Mouse (Mus musculus) G1E (cell line): Measurements from ENCODE around the gene Mroh3. TPM values are rescaled to one million over a fixed set of nuclear protein-coding genes. Genes with fewer than 3 reads are reported as not detected.

Source experiments
- ATAC-seq: 2 replicates; pipeline ENCODE4 v1.8.0; 2016; ENCODE audit warnings: mild to moderate bottlenecking; ENCODE audit not compliant: insufficient number of reproducible peaks, poor library complexity, low FRiP score, severe bottlenecking; ENCODE audit errors: extremely low read depth
- DNase-seq: peaks from one replicate; pipeline ENCODE4 v3.0.0; 2012; ENCODE audit warnings: low spot score
- H3K27me3 ChIP-seq: 2 replicates; pipeline ENCODE4 v1.6.1; 2012; ENCODE audit warnings: mild to moderate bottlenecking, low read length, inconsistent platforms; ENCODE audit not compliant: insufficient read depth
- H3K36me3 ChIP-seq: replicated peaks from 2 replicates; pipeline ENCODE3; 2012; ENCODE audit warnings: mild to moderate bottlenecking, inconsistent platforms
- H3K4me1 ChIP-seq: 2 replicates; pipeline ENCODE4 v1.6.1; 2012; ENCODE audit warnings: low read depth, low read length, inconsistent platforms, mixed read lengths; ENCODE audit not compliant: insufficient read depth
- H3K4me3 ChIP-seq: 2 replicates; pipeline ENCODE4 v1.5.1; 2012; ENCODE audit warnings: low read depth, mild to moderate bottlenecking, inconsistent platforms, low read length, moderate library complexity, mixed read lengths
- H3K9me3 ChIP-seq: replicated peaks from 2 replicates; pipeline ENCODE4 v1.6.1; 2012; ENCODE audit warnings: inconsistent platforms
- CTCF ChIP-seq: IDR thresholded peaks from 2 replicates; pipeline ENCODE4 v1.5.1; 2012; ENCODE audit warnings: low read depth, low read length, inconsistent platforms, mixed read lengths
- GATA1 ChIP-seq: IDR thresholded peaks from 2 replicates; pipeline ENCODE4 v1.6.1; 2012; ENCODE audit warnings: borderline replicate concordance, low read length, inconsistent platforms, mixed read lengths
- GATA2 ChIP-seq: IDR thresholded peaks from 2 replicates; pipeline ENCODE4 v1.6.1; 2012; ENCODE audit warnings: low read depth, low read length, inconsistent platforms, borderline replicate concordance
- POLR2AphosphoS5 ChIP-seq: IDR thresholded peaks from 2 replicates; pipeline ENCODE4 v1.6.1; 2012; ENCODE audit warnings: low read depth, low read length, inconsistent platforms; ENCODE audit not compliant: insufficient replicate concordance
- TAL1 ChIP-seq: conservative IDR thresholded peaks from 2 replicates; pipeline ENCODE4 v1.6.1; 2012; ENCODE audit warnings: low read depth, low read length, inconsistent platforms, mixed read lengths
- polyA plus RNA-seq: library from polyadenylated mRNA; stranded (reverse); fragments of >175 nt; gene quantifications from 2 replicates; pipeline ENCODE4 v1.2.3, GENCODE M21; 2012
- total RNA-seq, 2 experiments: library from RNA; stranded (forward) in 1 of 2; stranded (reverse) in 1 of 2; fragments of 200-1000 nt in 1 of 2; fragments of >200 nt in 1 of 2; fragmentation: Nextera tagmentation in 1 of 2; gene quantifications; 2 replicates each; pipeline ENCODE4 v1.2.3; 2014 to 2017

Gene Mroh3
- total and polyA plus RNA-seq, 3 experiments: 0.27 TPM; not detected in 2

- Histone ChIP-seq H3K36me3 (peaks cover 82% of the 10 kb centered on the region), H3K4me1 (peaks cover 62% of the 10 kb centered on the region), H3K9me3 (no peaks in the 10 kb centered on the region), H3K4me3 (no peak overlapping the region), H3K27me3 (no peaks in the 10 kb centered on the region)
- no peak; the same call in 1 of the 2 replicates for ATAC-seq
- peak; percentile 77 for DNase-seq
- TF ChIP-seq CTCF (peak; percentile 86), TAL1 (no peak)
Measured at GRCm38 (mm10) chr1:136175183-136175582, 37.4 kb downstream of the Mroh3 start.

DNA sequence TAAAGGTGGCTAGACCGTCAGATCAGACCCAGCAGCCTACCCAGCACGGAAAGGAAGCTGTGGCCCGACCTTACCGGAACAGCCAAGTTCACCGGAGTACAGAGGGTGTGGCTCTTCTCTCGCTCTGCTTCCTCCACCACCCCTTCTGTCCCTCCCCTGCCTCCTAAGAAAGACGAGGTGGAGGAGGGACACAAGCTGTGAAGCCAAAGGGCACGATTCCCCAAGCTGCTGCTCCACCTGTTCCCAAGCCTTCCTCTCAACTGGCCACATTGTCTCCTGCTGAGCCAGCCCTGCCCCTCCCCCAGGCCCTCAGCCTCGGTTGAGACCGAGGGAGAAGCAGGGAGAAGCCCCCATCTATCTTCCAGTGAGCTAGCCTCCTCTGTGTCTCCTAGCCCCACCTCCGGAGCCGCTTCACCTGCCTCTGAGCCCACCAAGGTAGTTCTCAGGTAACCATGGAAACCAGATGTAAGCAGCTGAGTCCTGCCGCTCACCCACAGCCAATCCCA lies 38.5 kb downstream of the Mroh3 start:
- H3K27me3 ChIP-seq: no peaks in the 10 kb centered on the region
- peaks cover 58% of the 10 kb centered on the region for H3K4me1 ChIP-seq
- TF ChIP-seq GATA1 (no peak), TAL1 (no peak), CTCF (no peak), GATA2 (no peak), POLR2AphosphoS5 (no peak)
- peaks cover 91% of the 10 kb centered on the region for H3K36me3 ChIP-seq
- peak; percentile 69 for ATAC-seq
- peak overlapping the region; percentile 69 for H3K4me3 ChIP-seq
- H3K9me3 ChIP-seq: no peaks in the 10 kb centered on the region
- DNase-seq: peak; percentile 85

DNA sequence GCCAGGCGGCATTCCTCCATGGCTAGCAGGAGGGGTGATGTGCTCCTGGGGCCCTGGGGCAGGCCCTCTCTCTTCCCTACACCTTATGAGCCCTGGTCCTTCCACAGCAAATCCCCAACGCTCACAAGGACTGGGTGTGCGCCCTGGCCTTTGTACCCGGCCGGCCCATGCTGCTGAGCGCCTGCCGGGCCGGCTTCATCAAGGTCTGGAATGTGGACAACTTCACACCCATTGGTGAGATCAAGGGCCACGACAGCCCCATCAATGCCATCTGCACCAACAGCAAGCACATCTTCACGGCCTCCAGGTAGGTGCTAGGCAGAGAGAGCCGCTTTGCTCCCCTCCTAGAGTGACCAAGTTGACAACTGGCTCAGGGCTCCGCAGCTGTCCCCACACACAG lies 39.9 kb downstream of the Mroh3 start:
- ATAC-seq (no peak), DNase-seq (no peak)
- Histone ChIP-seq H3K4me3 (no peak overlapping the region), H3K9me3 (no peaks in the 10 kb centered on the region), H3K27me3 (no peaks in the 10 kb centered on the region), H3K4me1 (peaks cover 44% of the 10 kb centered on the region), H3K36me3 (peaks cover 98% of the 10 kb centered on the region)
- TF ChIP-seq GATA2 (no peak), POLR2AphosphoS5 (no peak), TAL1 (no peak), CTCF (no peak), GATA1 (no peak)

DNA sequence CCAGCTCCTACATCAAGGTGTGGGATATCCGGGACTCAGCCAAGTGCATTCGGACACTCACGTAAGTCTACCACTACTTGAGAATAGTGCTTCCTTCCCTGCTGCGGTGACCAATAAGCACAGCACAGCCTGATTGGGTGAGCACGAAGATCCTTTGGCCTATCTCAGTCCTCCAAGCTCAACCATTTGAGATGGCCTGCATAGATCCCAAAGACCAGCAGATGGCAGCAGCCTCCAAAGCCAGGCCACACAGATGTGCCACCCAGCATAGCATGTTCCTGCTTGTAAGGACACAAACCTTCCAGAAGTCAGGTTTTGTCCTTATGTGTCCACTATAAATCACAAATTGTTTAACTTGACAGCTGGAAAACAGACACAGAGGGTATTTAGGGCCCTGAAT lies 42.5 kb downstream of the Mroh3 start:
- Histone ChIP-seq H3K4me3 (no peak overlapping the region), H3K9me3 (no peaks in the 10 kb centered on the region), H3K4me1 (peaks cover 35% of the 10 kb centered on the region), H3K27me3 (no peaks in the 10 kb centered on the region), H3K36me3 (peaks cover 97% of the 10 kb centered on the region)
- ATAC-seq (peak; percentile 61; the same call in 1 of the 2 replicates), DNase-seq (peak; percentile 78)
- TF ChIP-seq POLR2AphosphoS5 (no peak), GATA2 (no peak), TAL1 (no peak), GATA1 (no peak), CTCF (peak; percentile 89)

DNA sequence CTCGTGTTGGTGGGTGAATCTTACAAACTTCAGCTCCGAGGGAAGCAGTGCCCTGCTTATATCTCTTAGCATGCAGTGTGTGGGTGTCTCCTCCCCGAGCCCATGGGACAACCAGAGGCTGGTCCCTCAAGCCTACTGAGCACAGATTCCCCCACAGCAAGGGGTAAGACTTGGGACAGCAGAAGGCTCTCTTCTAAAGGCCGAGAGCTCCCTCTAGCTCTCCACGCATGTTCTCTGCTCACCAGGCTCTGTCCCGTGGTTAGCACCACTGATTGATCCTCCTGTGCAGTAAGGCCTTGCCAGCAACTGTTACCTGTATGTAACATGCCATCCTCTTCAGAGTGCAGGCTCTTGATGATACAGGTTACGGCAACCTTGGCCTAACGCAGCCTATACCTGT lies 45.0 kb downstream of the Mroh3 start:
- H3K36me3 ChIP-seq: peaks cover 98% of the 10 kb centered on the region
- no peaks in the 10 kb centered on the region for H3K27me3 ChIP-seq
- H3K9me3 ChIP-seq: no peaks in the 10 kb centered on the region
- ATAC-seq (no peak), DNase-seq (no peak)
- peaks cover 12% of the 10 kb centered on the region for H3K4me1 ChIP-seq
- no peak for TF ChIP-seq POLR2AphosphoS5
- TF ChIP-seq GATA1: no peak
- no peak for TF ChIP-seq GATA2
- no peak for TF ChIP-seq CTCF
- no peak for TF ChIP-seq TAL1
- no peak overlapping the region for H3K4me3 ChIP-seq

GRCm38 (mm10) chr1:136165436-136165835 lies 47.2 kb downstream of the Mroh3 start:
- H3K36me3 ChIP-seq: peaks cover 98% of the 10 kb centered on the region

More at GRCm38 (mm10) chr1:136165436-136165835, 47.2 kb downstream of the Mroh3 start:
- ATAC-seq (no peak), DNase-seq (no peak)
- TF ChIP-seq TAL1: no peak
- TF ChIP-seq POLR2AphosphoS5: no peak
- TF ChIP-seq CTCF: no peak
- no peak for TF ChIP-seq GATA2
- TF ChIP-seq GATA1: no peak
- Histone ChIP-seq H3K27me3 (no peaks in the 10 kb centered on the region), H3K9me3 (no peaks in the 10 kb centered on the region), H3K4me1 (peaks cover 12% of the 10 kb centered on the region), H3K4me3 (no peak overlapping the region)
